Mouse (Mus musculus): ENCODE results near the gene Ldb2.

DNA sequence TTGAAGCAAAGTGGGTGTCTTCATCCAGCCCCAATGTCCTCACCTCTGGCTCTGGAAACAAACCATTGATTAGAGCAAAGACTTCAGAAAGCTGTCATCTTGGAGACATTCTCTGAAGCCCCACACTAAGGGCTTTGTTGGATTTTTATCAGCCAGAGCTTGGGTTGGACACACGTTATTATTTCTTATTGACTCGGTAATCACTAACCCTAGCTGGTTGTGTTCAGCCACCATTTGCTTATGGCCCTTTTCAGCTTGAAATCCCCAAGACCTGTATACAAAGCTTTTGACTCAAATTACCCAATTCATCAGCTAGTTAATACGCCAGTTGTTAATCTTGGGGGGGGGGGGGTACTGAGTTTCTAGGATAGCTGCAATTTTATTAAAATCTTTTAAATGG, 91.5 kb downstream of the Ldb2 start:
- TF ChIP-seq CTCF (IDR thresholded peaks at IDR 0.05; ENCODE audit: low read depth) (no peak), EP300 (IDR thresholded peaks at IDR 0.05; ENCODE audit: low read depth) (no peak)
